Mouse (Mus musculus) liver, postnatal 0 days (tissue): ENCODE measurements around the gene Dscaml1.

ENCODE experiments used
- CTCF ChIP-seq: sonication (generic); IDR thresholded peaks from 2 replicates; pipeline ENCODE4 v1.5.1; 2016; ENCODE audit warnings: antibody characterized with exemption, low read depth
- EP300 ChIP-seq: IDR thresholded peaks from 2 replicates; pipeline ENCODE4 v1.6.1; 2016; ENCODE audit warnings: antibody characterized with exemption, low read depth, mild to moderate bottlenecking

DNA sequence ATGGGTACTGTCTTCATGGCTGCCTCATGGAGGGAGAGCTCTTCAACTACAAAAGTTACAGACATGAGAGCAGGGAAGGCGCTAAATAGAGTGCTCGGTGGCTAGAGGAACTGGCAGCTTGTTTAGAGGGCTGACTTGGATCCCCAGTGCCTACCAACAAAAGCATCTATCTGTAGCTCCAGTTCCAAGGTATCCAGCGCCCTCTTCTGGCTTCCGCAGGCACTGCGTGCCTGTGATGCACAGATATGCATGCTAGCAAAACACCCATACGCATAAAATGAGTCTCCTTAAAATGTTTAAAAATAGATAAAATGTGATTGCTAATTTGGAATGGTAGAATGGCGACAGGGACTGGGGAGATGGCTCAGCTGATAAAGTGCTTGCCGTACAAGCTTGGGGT is 5.2 kb upstream of the Dscaml1 start:
- TF ChIP-seq EP300 (no peak), CTCF (peak; percentile 52)
